Mouse (Mus musculus): ENCODE measurements at regions not wholly inside any gene's neighbourhood (a gene's known extent, or its start where the extent isn't known, plus 50 kb on each side); places are given as distances from the start of the nearest gene placed in this dataset.

DNA sequence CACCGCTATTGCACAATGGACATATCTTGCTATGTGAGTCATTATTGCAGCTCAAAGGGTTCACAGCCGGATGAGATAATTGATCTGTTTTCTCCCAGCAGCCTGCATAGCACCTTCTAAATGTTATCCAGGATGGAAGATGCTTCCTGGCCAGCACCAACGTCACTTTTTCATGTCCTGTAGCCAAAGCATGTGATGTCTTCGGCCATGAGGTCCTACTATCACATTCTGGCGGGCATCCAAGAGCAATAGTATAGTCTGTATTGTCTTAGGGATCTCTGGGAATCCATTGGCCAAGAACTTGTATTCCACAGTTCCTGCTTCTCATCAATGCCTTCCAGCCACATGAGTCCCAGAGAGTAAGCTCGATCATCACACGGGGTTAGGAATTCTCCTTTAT lies 70.6 kb downstream of the Npy start:
- no peak for DNase-seq (ENCODE audit: extremely low spot score in 1 of 2, low spot score in 1 of 2)

DNA sequence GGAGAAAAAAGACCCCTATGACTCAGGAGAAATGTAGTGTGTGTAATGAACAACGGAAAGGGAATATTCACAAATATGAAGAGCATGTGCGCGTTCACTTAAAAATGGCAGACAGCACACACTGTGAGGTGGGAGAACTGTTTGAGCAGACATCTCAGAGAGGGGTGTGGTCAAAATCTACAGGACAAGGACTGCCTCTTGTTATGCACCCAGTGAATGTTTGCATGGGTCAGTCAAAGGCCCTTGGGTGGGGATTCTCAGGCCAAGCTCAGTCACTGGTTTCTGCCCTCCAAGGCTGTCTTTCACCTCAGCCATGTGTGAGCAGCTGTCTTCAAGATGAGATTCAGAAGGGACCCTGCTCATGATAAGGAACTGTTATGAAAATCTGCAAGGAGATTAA lies 76.6 kb downstream of the Npy start:
- DNase-seq (ENCODE audit: extremely low spot score in 1 of 2, low spot score in 1 of 2): no peak

- no peak for DNase-seq (ENCODE audit: extremely low spot score in 1 of 2, low spot score in 1 of 2)
Observed at GRCm38 (mm10) chr6:49901512-49901911, 79.0 kb downstream of the Npy start.

GRCm38 (mm10) chr6:49904001-49904400 lies 81.5 kb downstream of the Npy start:
- peak; percentile 28 to 46 for DNase-seq (ENCODE audit: extremely low spot score in 1 of 2, low spot score in 1 of 2)

DNA sequence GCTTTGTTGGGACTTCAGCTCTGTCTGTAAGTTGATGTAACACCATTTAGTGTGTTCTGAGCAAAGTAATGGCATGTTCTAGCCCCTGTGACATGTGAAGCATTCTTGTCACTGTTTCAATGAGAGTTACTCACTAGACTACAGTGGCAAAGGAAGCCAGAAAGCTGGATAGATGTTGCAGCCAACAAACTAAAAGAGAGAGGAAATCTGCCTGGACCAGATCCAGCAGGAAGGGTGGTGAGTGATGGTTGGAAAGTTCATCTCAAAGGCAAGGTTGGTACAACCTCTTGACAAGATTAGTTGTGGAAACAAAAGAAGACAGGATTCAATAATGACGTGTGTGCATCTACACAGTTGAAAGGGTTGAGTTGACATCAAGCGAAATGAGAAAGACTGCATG lies 83.9 kb downstream of the Npy start:
- no peak for DNase-seq (ENCODE audit: extremely low spot score in 1 of 2, low spot score in 1 of 2)

DNA sequence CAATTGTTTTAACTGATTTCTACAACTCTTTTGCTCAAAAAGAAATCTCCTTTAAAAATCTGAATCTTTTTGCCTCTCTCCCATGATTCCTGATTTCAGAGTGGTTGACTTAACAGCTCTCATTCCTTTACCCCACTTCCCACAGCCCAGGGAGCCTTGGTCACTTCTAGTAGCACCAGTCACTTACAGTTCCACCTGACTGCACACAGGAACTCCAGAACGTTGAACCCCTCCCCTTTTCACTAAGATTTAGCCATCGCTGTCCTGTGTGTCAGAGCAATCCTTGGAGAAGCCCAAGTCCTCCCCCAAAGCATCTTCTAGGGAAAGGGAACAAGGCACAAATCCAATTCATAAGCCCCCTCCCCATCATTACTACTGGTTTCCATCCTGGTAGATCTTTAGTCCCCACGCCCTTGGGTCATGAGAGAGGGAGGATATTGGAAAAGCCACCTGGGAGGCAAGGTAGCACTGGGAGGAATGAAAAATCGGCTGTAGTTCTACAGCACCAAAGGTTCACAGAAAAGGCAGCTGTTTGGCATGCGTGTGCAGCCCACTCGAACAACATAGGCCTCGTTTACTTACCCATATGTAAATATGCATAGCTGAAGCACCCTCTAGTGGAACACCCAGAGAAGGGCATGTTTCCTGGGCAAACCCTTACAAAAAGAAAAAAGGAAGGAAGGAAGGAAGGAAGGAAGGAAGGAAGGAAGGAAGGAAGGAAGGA lies 96.7 kb downstream of the Npy start:
- peak in 1 of 2 experiments; percentile 76 for DNase-seq (ENCODE audit: extremely low spot score in 1 of 2, low spot score in 1 of 2)

GRCm38 (mm10) chr6:49919813-49920170 lies 97.3 kb downstream of the Npy start:
- no peak for DNase-seq (ENCODE audit: extremely low spot score in 1 of 2, low spot score in 1 of 2)

- DNase-seq (ENCODE audit: extremely low spot score in 1 of 2, low spot score in 1 of 2): peak in 1 of 2 experiments; percentile 22
Observed at GRCm38 (mm10) chr6:49924296-49924695, 101.8 kb downstream of the Npy start.

GRCm38 (mm10) chr6:49928075-49928474 lies 105.6 kb downstream of the Npy start:
- no peak for DNase-seq (ENCODE audit: extremely low spot score in 1 of 2, low spot score in 1 of 2)

DNA sequence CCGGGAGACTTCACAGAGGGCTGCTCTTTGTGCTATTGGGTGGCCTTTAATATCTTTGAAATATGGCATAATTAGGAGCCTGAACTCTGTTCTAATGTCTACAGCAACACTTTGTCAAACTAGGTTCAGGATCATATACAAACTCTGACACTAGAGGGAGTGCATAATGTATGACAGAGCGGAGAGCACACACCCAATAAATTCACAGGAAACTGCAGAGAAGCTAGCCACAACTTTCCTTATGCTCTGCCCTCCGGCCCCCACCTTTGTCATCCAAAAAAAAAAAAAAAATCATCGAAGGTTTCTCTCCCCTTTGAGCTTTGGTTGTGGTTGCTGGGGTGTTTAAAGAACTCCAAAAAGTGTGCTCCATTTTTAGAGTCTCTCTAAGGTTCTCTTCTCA lies 107.6 kb downstream of the Npy start:
- DNase-seq (ENCODE audit: extremely low spot score in 1 of 2, low spot score in 1 of 2): peak in 1 of 2 experiments; percentile 45

GRCm38 (mm10) chr6:49943087-49943486 lies 120.6 kb downstream of the Npy start:
- no peak for DNase-seq (ENCODE audit: extremely low spot score in 1 of 2, low spot score in 1 of 2)

GRCm38 (mm10) chr6:49958891-49959290 lies 136.4 kb downstream of the Npy start:
- DNase-seq (ENCODE audit: extremely low spot score in 1 of 2, low spot score in 1 of 2): peak in 1 of 2 experiments; percentile 34

- DNase-seq (ENCODE audit: extremely low spot score in 1 of 2, low spot score in 1 of 2): no peak
Observed at GRCm38 (mm10) chr6:49961166-49961565, 138.7 kb downstream of the Npy start.

- no peak for DNase-seq (ENCODE audit: extremely low spot score in 1 of 2, low spot score in 1 of 2)
Observed at GRCm38 (mm10) chr6:49965944-49966545, 143.5 kb downstream of the Npy start.

DNA sequence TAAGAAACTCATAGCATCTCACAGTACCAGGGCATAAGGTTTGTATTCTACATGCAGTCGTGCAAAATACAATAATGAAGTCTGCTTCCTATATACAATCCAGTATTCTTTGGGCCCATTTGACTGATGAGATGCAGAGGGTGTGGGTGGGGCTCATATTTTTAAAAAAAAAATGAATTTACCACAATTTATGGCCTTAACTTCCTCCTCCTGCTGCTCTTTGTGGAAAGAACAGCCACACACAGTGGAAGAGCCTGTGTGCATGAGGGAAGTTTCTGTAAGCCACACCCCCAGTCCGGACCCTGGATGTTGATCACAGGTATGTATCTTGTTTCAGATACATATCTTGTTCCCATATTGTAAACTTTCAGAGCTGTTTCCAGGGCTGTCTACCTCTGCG lies 143.5 kb upstream of the Mpp6 start:
- no peak for DNase-seq (ENCODE audit: extremely low spot score in 1 of 2, low spot score in 1 of 2)

- no peak for DNase-seq (ENCODE audit: extremely low spot score in 1 of 2, low spot score in 1 of 2)
Observed at GRCm38 (mm10) chr6:49973258-49973865, 136.7 kb upstream of the Mpp6 start.

- DNase-seq (ENCODE audit: extremely low spot score in 1 of 2, low spot score in 1 of 2): peak; percentile 33 to 62
Observed at GRCm38 (mm10) chr6:49977783-49978182, 132.3 kb upstream of the Mpp6 start.

DNA sequence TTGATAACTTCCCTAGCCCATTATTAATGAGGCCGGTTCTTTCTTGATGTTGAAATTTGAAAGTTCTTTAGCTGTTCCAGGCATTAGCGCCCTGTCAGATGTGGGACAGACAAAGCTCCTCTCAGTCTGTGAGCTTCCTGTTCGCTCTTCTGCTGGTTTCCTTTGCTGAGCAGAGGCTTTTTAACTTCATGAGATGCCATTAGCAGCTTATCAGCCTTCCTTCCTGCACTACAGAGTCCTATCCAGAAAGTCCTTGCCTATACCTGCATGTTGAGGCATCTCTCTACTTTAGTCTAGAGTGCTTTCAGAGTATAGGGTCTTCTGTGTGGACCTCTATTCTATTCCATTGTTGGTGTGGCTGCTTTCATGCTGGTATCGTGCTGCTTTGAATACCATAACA lies 126.3 kb upstream of the Mpp6 start:
- DNase-seq (ENCODE audit: extremely low spot score in 1 of 2, low spot score in 1 of 2): no peak

DNA sequence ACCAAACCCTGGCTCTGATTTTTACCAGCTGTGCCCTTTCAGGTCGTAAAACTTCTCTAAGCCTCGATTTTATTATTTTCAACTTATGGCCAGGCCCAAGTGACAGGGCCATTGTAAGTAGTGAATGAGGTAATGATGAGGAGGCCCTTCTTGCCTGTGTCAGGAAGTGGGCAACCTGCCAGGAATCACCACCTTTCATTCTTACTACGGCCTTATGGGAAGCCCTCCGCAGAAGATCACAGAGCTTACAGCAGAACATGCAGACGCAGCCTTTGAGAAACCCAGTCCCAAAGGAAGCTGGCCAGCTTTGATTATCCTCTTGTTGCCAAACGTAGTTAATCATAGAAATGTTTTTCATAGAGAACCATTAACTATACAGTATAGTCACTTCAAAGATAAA lies 124.9 kb upstream of the Mpp6 start:
- DNase-seq (ENCODE audit: extremely low spot score in 1 of 2, low spot score in 1 of 2): no peak

- DNase-seq (ENCODE audit: extremely low spot score in 1 of 2, low spot score in 1 of 2): no peak
Observed at GRCm38 (mm10) chr6:49987141-49987540, 122.9 kb upstream of the Mpp6 start.

DNA sequence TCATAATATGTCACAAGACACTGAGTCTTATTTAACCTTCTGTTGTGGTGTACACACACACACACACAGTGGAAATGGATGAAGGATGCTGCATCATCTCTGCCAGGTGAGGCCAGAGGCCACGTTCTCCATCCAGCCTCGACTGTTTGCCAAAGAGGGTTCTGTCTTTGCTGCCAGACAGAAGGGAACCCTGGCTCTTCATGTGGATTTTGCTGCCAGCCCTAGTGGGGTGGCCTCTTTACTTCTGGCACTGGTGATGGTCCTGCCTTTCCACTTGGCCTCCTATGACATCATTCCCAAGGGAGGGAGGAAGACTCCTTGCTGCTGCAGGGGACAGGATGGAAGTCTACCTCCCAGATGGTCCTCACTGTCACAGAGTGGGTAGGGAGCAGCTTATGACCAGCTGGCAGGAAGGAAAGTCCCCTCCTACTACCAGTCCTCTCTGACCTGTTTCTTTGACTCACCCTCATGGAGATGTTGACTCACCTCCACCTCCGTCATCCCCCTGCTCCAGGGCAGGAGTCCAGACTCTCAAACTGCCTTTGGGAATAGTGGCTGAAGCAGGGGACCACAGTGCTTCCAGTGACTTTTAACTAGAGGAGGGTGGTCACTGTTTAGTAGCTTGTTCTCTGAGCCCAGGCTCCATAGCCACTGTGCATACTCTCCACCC lies 122.4 kb upstream of the Mpp6 start:
- DNase-seq (ENCODE audit: extremely low spot score in 1 of 2, low spot score in 1 of 2): no peak
